Mouse (Mus musculus) CD4-positive helper T cell, adult 2 months (primary cell): ENCODE measurements around the gene Ssh3.

Experiments
- DNase-seq: peaks from one replicate; pipeline ENCODE4 v3.0.0-alpha.2; 2012; ENCODE audit warnings: low read depth, missing footprints, low spot score

Gene Ssh3

GRCm38 (mm10) chr19:4217140-4217539 is 51.8 kb downstream of the Ssh3 start:
- DNase-seq: no peak

- no peak for DNase-seq
Observed at GRCm38 (mm10) chr19:4216041-4216685, 52.8 kb downstream of the Ssh3 start.

DNA sequence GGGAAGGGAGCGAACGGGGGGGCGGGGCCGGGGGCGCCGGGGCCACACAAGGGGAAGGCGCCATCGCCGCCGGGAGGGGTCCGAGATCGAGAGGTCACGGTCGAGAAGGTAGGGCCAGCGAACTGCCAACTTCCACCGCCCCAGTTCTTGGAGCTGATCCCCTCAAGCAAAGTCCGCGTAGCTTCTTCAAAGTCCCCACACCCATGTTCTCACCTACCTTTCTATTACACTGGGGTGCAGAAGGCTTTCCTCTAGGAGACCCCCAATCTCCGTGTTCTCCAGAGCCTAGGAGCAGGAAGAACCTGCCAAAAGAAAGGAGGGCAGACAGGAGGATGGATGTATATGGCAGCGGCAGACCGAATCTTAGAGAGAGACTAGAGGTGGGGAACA is 53.5 kb downstream of the Ssh3 start:
- DNase-seq: no peak

DNA sequence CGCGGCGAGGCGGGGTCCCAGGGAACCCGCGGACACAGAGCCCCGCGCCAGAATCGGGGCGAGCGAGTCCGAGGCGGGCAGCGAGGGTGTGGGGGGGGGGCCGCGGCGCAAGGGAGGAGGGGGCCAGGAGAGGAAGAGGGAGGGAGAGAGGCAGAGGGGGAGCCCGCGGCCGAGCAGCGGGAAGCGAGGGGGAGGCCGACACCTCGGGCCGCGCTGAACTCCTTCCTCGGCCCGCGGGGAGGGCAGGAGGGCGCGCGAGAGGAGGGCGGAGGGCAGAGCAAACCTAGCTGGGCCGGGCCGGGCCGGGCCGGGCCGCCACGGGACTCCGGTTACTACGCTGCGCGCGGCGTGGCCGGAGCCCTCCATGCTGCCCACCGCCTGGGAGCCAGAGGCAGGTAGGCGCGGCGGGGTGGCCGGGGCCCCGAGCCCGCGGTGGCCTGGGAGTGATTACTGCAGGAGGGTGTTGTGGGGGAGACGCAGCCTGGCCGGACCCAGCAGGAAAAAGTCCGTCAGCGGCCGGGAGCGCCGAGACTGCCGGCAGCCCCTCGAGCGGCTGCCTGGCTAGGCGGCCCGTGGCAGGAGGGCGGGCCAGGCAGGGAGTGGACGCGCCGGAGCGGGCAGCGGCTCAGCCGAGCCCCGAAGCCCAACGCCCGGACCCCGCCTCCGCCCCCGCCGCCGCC is 54.1 kb downstream of the Ssh3 start:
- DNase-seq: peak; percentile 51

- DNase-seq: peak; percentile 92
Observed at GRCm38 (mm10) chr19:4214071-4214770, 54.8 kb downstream of the Ssh3 start, which contains the start of the genes Clcf1 and AC109138.7. Clcf1 (plus strand) TSS chr19:4214238. AC109138.7 (plus strand) TSS chr19:4214357.

- no peak for DNase-seq
Observed at GRCm38 (mm10) chr19:4213524-4213974, 55.4 kb downstream of the Ssh3 start.

GRCm38 (mm10) chr19:4211891-4212588 is 56.9 kb downstream of the Ssh3 start:
- no peak for DNase-seq
